Comparison of ENCODE assay signal across 9 mouse cellular contexts in genomic region chr11:105181126-105181637, GRCm38 (mm10). TPM values are rescaled to one million over a fixed set of nuclear protein-coding genes. Genes with fewer than 3 reads are reported as not detected.
DNase-seq lines count a peak whose midpoint lies in the region; ATAC-seq and TF ChIP-seq lines count a peak whose summit lies in the region.
"Had no signal": no experiment of that assay in that cellular context is flagged by ENCODE, and none has a peak within 500 bp of the region (broad histone marks: within the 10 kb centered on the region; RNA-seq: fewer than 3 reads in every experiment).

No protein-coding gene starts in this region.

- H3K27me3 ChIP-seq in heart, embryonic 15.5 days, result no peaks in the 10 kb centered on the region
- no peaks in the 10 kb centered on the region for H3K27me3 ChIP-seq in liver, embryonic 14.5 days (ENCODE audit: control insufficient read depth, insufficient read depth, low read length)
- H3K27me3 ChIP-seq in neural tube, embryonic 11.5 days (ENCODE audit: control insufficient read depth, insufficient read depth, low read length), result no peaks in the 10 kb centered on the region
- no peaks in the 10 kb centered on the region for H3K27me3 ChIP-seq in stomach, postnatal 0 days (ENCODE audit: control insufficient read depth, insufficient read depth, low read length)

- TF ChIP-seq EP300 in liver, embryonic 14.5 days (IDR thresholded peaks at IDR 0.05; ENCODE audit: low read depth), result peak; percentile 33; the same call in 1 of the 2 replicates
- TF ChIP-seq EP300 in stomach, postnatal 0 days (optimal IDR thresholded peaks at IDR 0.05), result peak; percentile 38

- DNase-seq in CD4-positive, CD25-positive, alpha-beta regulatory T cell, adult 2 months (ENCODE audit: low read depth, low spot score), result peak; percentile 96
- DNase-seq in fibroblast of lung, adult 2 months (ENCODE audit: low read depth), result peak; percentile 45
- DNase-seq in kidney, postnatal 25 days, result peak; percentile 98
- DNase-seq in liver, embryonic 14.5 days (ENCODE audit: low read depth in 3 of 3, low spot score in 3 of 3), result peak; percentile 74 to 80 (median 79)
- peak; percentile 95 for DNase-seq in neural tube, embryonic 11.5 days (ENCODE audit: low spot score)
- DNase-seq in stomach, postnatal 0 days (ENCODE audit: low spot score), result peak; percentile 93

- no peaks in the 10 kb centered on the region for H3K9me3 ChIP-seq in heart, embryonic 15.5 days (replicated peaks)
- no peaks in the 10 kb centered on the region for H3K9me3 ChIP-seq in liver, embryonic 14.5 days (ENCODE audit: control insufficient read depth, low read length)
- H3K9me3 ChIP-seq in neural tube, embryonic 11.5 days (ENCODE audit: control insufficient read depth, low read length), result no peaks in the 10 kb centered on the region
- no peaks in the 10 kb centered on the region for H3K9me3 ChIP-seq in stomach, postnatal 0 days (ENCODE audit: control insufficient read depth, low read length)

- H3K4me2 ChIP-seq in heart, embryonic 15.5 days, result peak overlapping the region; percentile 80
- H3K4me2 ChIP-seq in liver, embryonic 14.5 days (ENCODE audit: low read depth), result peak overlapping the region; percentile 83
- peak overlapping the region; percentile 85 for H3K4me2 ChIP-seq in neural tube, embryonic 11.5 days (ENCODE audit: low read depth)
- H3K4me2 ChIP-seq in stomach, postnatal 0 days (replicated peaks; ENCODE audit: low read depth), result peak overlapping the region; percentile 85

- H3K27ac ChIP-seq in brown adipose tissue, adult 24 weeks (replicated peaks; ENCODE audit: low read depth, low read length), result peak overlapping the region; percentile 70
- peak overlapping the region; percentile 95 for H3K27ac ChIP-seq in heart, embryonic 15.5 days
- H3K27ac ChIP-seq in liver, embryonic 14.5 days, result peak overlapping the region; percentile 82
- peak overlapping the region; percentile 94 for H3K27ac ChIP-seq in neural tube, embryonic 11.5 days (ENCODE audit: low read depth, low read length)
- peak overlapping the region; percentile 97 for H3K27ac ChIP-seq in stomach, postnatal 0 days (replicated peaks)

- H3K9ac ChIP-seq in heart, embryonic 15.5 days, result peak overlapping the region; percentile 98
- peak overlapping the region; percentile 86 for H3K9ac ChIP-seq in liver, embryonic 14.5 days (replicated peaks)
- peak overlapping the region; percentile 96 for H3K9ac ChIP-seq in neural tube, embryonic 11.5 days (ENCODE audit: low read length)
- peak overlapping the region; percentile 100 for H3K9ac ChIP-seq in stomach, postnatal 0 days (ENCODE audit: low read length)

- WGBS in heart, embryonic 15.5 days, result under 1% methylated on average over 46 of the region's 60 CpGs
- WGBS in liver, embryonic 14.5 days (ENCODE audit: insufficient replicate concordance), result under 1% methylated on average over 58 of the region's 60 CpGs
- WGBS in neural tube, embryonic 11.5 days, result 0% methylated on average over 38 of the region's 60 CpGs
- under 1% methylated on average over 43 of the region's 60 CpGs for WGBS in stomach, postnatal 0 days

- TF ChIP-seq CTCF in liver, embryonic 14.5 days (IDR thresholded peaks at IDR 0.05; ENCODE audit: low read depth), result no peak
- TF ChIP-seq CTCF in stomach, postnatal 0 days (IDR thresholded peaks at IDR 0.05; ENCODE audit: low read depth), result no peak

- peak overlapping the region; percentile 81 for H3K4me3 ChIP-seq in brown adipose tissue, adult 24 weeks (ENCODE audit: insufficient read depth, low read depth, low read length)
- H3K4me3 ChIP-seq in heart, embryonic 15.5 days, result peak overlapping the region; percentile 99
- peak overlapping the region; percentile 78 to 84 for H3K4me3 ChIP-seq in liver, embryonic 14.5 days (ENCODE audit: insufficient read depth in 1 of 2, low read depth in 2 of 2, low read length in 2 of 2)
- H3K4me3 ChIP-seq in neural tube, embryonic 11.5 days (ENCODE audit: low read depth, low read length), result peak overlapping the region; percentile 81
- H3K4me3 ChIP-seq in stomach, postnatal 0 days (ENCODE audit: low read depth, low read length), result peak overlapping the region; percentile 96

- peaks cover 18% of the 10 kb centered on the region for H3K36me3 ChIP-seq in heart, embryonic 15.5 days
- H3K36me3 ChIP-seq in liver, embryonic 14.5 days (replicated peaks; ENCODE audit: control insufficient read depth, insufficient read depth, low read depth), result peaks cover 10% of the 10 kb centered on the region
- peaks cover 5% of the 10 kb centered on the region; the same call in 1 of the 2 replicates for H3K36me3 ChIP-seq in neural tube, embryonic 11.5 days (ENCODE audit: control insufficient read depth, insufficient read depth, low read length)
- peaks cover 7% of the 10 kb centered on the region; the same call in 1 of the 2 replicates for H3K36me3 ChIP-seq in stomach, postnatal 0 days (ENCODE audit: control insufficient read depth, insufficient read depth, low read length)

- ATAC-seq in heart, embryonic 15.5 days (replicated peaks; ENCODE audit: insufficient number of reproducible peaks, insufficient read depth, low FRiP score, low read depth), result peak; percentile 97
- ATAC-seq in liver, embryonic 14.5 days (ENCODE audit: insufficient read depth), result peak; percentile 91
- ATAC-seq in neural tube, embryonic 11.5 days (ENCODE audit: insufficient read depth, low FRiP score, low TSS enrichment), result peak; percentile 97
- ATAC-seq in stomach, postnatal 0 days (ENCODE audit: low FRiP score, low TSS enrichment), result peak; percentile 96

- H3K4me1 ChIP-seq in brown adipose tissue, adult 24 weeks (ENCODE audit: control insufficient read depth, insufficient read depth, insufficient read length, low read length), result peaks cover 7% of the 10 kb centered on the region
- peaks cover 25% of the 10 kb centered on the region for H3K4me1 ChIP-seq in heart, embryonic 15.5 days (replicated peaks)
- peaks cover 14 to 16% of the 10 kb centered on the region in 2 experiments for H3K4me1 ChIP-seq in liver, embryonic 14.5 days (replicated peaks; ENCODE audit: control insufficient read depth in 2 of 2, insufficient read depth in 2 of 2, low read length in 1 of 2)
- H3K4me1 ChIP-seq in neural tube, embryonic 11.5 days (ENCODE audit: control insufficient read depth, insufficient read depth, low read length), result peaks cover 15% of the 10 kb centered on the region
- 0 out of 2 replicates have a peak, but pooled peaks cover 3% of the 10 kb centered on the region for H3K4me1 ChIP-seq in stomach, postnatal 0 days (replicated peaks; ENCODE audit: control insufficient read depth, insufficient read depth)

RNA-seq across cellular contexts. Expression of gene Tlk2, which starts 2.6 kb away (rescaled TPM):
- polyA plus RNA-seq in brown adipose tissue, adult 24 weeks (2012; ENCODE audit: insufficient read depth, insufficient read length, missing spikeins), result 21.5 and 34.0 TPM in 2 replicates
- polyA plus RNA-seq in heart, embryonic 15.5 days (2015; fragmentation: Nextera tagmentation; extraction: Ambion mirVana), result 10.5 and 12.4 TPM in 2 replicates
- polyA plus RNA-seq in liver, embryonic 14.5 days (2012; rRNA removed), result 12.0 and 16.3 TPM in 2 replicates
- 10.2 and 10.6 TPM in 2 replicates for polyA plus RNA-seq in liver, embryonic 14.5 days (2014; fragmentation: Nextera tagmentation; extraction: Ambion mirVana)
- polyA plus RNA-seq in neural tube, embryonic 11.5 days (2014; fragmentation: Nextera tagmentation; extraction: Ambion mirVana), result 25.9 and 27.8 TPM in 2 replicates
- 7.4 and 8.4 TPM in 2 replicates for polyA plus RNA-seq in stomach, postnatal 0 days (2015; fragmentation: Nextera tagmentation; extraction: Ambion mirVana)

RNA-seq across cellular contexts. Expression of gene Gm10842, which starts 34.5 kb away (rescaled TPM):
- polyA plus RNA-seq in brown adipose tissue, adult 24 weeks (2012; ENCODE audit: insufficient read depth, insufficient read length, missing spikeins), result not detected in 2 replicates
- polyA plus RNA-seq in heart, embryonic 15.5 days (2015; fragmentation: Nextera tagmentation; extraction: Ambion mirVana), result not detected in 2 replicates
- not detected in 2 replicates for polyA plus RNA-seq in liver, embryonic 14.5 days (2012; rRNA removed)
- not detected in 2 replicates for polyA plus RNA-seq in liver, embryonic 14.5 days (2014; fragmentation: Nextera tagmentation; extraction: Ambion mirVana)
- polyA plus RNA-seq in neural tube, embryonic 11.5 days (2014; fragmentation: Nextera tagmentation; extraction: Ambion mirVana), result not detected in 2 replicates
- polyA plus RNA-seq in stomach, postnatal 0 days (2015; fragmentation: Nextera tagmentation; extraction: Ambion mirVana), result not detected in 2 replicates
- polyA plus RNA-seq: gonadal fat pad, adult 2 months had no signal

RNA-seq across cellular contexts. Expression of gene Mettl2, which starts 55.0 kb away (rescaled TPM):
- polyA plus RNA-seq in brown adipose tissue, adult 24 weeks (2012; ENCODE audit: insufficient read depth, insufficient read length, missing spikeins), result 7.5 and 13.6 TPM in 2 replicates
- 21.8 and 25.6 TPM in 2 replicates for polyA plus RNA-seq in heart, embryonic 15.5 days (2015; fragmentation: Nextera tagmentation; extraction: Ambion mirVana)
- 12.0 and 16.6 TPM in 2 replicates for polyA plus RNA-seq in liver, embryonic 14.5 days (2012; rRNA removed)
- 14.2 and 14.6 TPM in 2 replicates for polyA plus RNA-seq in liver, embryonic 14.5 days (2014; fragmentation: Nextera tagmentation; extraction: Ambion mirVana)
- polyA plus RNA-seq in neural tube, embryonic 11.5 days (2014; fragmentation: Nextera tagmentation; extraction: Ambion mirVana), result 33.1 and 38.1 TPM in 2 replicates
- 14.9 and 15.0 TPM in 2 replicates for polyA plus RNA-seq in stomach, postnatal 0 days (2015; fragmentation: Nextera tagmentation; extraction: Ambion mirVana)

Comparison
In these comparisons a context has a peak if more than half of its experiments do, and no peak if none do; other contexts are left out.
1. Peak in every context shown above with its lines: DNase-seq, ATAC-seq, H3K4me3 ChIP-seq and H3K27ac ChIP-seq.
2. DNase-seq: peak in every context shown above with its lines; median percentile 98 in kidney, postnatal 25 days; 96 in CD4-positive, CD25-positive, alpha-beta regulatory T cell, adult 2 months; 95 in neural tube, embryonic 11.5 days; 93 in stomach, postnatal 0 days; 79 in liver, embryonic 14.5 days; 45 in fibroblast of lung, adult 2 months.